Mouse (Mus musculus) right cerebral cortex, postnatal 25 days (tissue): ENCODE results near the gene Timm8a2.

Source experiments
- DNase-seq: peaks from one replicate; pipeline ENCODE4 v3.0.0; 2022

The Timm8a2 gene

DNA sequence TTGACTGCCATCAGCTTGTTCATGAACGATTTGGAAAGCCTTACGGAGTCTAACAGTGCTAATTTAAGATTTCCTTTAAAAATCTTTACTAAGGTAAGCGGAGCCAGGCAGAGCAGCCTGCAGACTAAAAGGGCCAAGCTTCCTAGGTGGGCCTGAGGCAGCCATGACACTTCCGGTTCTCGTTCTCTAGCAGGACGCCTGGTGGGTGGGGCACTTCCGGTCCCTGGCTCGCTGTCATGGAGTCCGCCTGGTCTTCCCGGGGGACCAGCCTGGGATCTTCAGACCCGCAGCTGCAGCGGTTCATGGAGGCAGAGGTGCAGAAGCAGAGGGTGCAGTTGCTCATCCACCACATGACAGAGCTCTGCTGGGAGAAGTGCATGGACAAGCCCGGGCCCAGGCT, at the start of gene Timm8a2:
TSS of gene Timm8a2 (plus strand) at position 224 of the 400 bp plus-strand sequence.
- no peak for DNase-seq

DNA sequence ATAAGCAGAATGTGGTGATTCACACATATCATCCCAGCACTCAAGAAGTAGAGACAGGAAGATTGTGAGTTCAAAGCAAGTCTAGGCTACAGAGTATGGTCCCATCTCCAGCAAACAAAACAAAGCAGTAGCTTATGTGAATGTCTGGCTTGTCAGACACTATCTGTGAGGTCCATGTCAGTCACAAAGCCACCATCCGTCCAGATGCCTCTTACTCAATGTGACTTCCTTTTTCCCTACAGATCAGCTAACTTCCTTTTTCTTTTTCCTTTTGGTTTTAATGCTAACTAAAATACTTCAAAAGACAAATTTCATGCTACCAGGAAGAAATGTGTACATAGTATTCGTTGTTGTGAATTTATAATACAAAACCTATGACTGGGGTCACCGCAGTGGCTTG, 49.0 kb upstream of the Timm8a2 start:
- no peak for DNase-seq

DNA sequence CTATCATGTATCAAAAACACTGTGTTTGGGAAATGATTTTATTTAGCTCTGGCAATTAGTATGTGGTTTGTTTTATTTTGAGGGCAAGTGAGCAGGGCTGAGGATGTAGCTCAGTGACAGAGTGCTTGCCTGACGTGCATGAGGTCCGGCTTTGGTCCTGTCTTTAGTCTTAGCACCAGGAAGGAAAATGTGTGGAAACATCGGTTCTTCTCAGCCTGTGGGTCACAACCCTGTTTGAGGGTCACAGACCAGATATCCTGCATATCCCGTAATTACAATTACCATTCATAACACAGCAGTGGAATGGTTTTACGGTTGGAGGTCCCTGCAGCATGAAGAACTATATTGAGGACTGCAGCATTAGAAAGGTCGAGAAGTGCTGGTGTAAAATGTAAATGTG, 48.4 kb upstream of the Timm8a2 start:
- no peak for DNase-seq

DNA sequence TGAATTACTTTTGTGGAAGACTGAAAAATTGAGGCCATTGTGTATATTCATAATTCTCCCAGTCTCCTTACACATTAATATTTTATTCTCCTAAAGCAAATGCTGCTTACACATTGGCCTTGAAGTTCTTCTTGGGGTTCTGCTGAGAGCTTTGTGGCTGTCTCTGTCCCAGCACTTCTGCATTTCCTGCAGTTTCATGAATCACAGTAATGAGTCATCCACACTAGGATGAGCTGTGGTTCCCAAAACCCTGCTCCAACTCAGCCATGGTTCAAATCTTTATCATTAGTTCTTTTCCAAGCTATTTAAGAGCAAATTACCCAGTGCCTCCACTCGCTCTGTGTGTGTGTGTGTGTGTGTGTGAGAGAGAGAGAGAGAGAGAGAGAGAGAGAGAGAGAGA, 47.2 kb upstream of the Timm8a2 start:
- no peak for DNase-seq

- no peak for DNase-seq
These were observed 46.8 kb upstream of the Timm8a2 start for GRCm38 (mm10) chr14:121987691-121988090.

- DNase-seq, result no peak
These were observed 45.1 kb upstream of the Timm8a2 start for GRCm38 (mm10) chr14:121989331-121989730.

DNA sequence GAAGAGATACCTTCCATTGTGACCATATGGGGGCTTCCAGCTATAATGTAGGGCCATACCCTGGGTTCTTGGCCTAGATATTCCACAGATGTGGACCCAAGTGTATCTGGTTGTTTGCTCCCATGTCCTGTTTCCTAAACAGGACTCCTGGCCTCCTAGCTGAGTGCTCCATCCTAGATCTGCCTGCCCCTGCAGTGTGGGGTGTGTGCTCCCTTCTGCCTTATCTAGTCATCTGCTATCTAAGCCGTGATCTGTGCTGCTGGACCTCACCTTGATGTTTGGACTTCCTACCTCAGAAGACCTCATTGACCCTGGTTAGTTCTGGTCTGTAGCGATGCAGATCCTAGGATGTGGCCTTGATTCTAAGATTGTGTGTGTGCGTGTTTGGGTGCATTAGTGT, 44.6 kb upstream of the Timm8a2 start:
- no peak for DNase-seq

DNA sequence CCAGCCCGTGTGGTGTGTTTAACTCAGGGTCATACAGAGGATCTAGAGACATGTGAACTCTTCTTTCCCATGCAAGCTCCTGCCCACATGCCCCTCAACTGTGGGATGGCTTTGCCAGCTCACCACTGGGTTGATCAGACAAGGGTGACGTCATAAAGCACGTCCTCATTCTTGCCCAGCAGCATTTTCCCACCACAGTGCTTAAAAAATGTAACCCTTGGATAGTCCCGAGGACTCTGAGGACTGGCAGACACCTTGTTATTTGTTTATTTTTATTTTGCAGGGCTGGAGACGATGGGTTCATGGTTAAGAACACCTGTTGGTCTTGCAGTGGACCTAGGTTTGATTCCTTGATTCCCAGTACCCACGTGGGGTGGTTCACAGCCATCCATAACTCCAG, 43.6 kb upstream of the Timm8a2 start:
- DNase-seq, result no peak

DNA sequence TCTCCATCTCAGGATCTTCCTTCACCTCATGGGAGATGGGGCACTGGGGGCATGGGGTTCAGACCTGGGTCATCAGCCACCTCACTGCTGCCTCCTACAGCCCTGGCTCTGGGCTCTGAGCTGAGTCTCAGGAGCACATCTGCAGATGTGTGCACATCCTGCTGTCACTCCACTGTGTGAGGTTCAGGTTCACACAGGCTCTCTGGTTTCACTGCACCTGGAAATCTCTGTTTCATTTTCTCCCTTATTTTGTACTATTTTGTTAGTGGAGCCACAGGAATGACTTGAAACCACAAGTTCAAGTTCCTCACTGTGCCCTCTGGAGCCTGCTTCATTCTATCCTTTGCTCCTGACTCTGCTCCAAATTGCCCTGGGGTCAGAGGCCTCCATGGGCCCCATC, 42.6 kb upstream of the Timm8a2 start:
- no peak for DNase-seq

DNA sequence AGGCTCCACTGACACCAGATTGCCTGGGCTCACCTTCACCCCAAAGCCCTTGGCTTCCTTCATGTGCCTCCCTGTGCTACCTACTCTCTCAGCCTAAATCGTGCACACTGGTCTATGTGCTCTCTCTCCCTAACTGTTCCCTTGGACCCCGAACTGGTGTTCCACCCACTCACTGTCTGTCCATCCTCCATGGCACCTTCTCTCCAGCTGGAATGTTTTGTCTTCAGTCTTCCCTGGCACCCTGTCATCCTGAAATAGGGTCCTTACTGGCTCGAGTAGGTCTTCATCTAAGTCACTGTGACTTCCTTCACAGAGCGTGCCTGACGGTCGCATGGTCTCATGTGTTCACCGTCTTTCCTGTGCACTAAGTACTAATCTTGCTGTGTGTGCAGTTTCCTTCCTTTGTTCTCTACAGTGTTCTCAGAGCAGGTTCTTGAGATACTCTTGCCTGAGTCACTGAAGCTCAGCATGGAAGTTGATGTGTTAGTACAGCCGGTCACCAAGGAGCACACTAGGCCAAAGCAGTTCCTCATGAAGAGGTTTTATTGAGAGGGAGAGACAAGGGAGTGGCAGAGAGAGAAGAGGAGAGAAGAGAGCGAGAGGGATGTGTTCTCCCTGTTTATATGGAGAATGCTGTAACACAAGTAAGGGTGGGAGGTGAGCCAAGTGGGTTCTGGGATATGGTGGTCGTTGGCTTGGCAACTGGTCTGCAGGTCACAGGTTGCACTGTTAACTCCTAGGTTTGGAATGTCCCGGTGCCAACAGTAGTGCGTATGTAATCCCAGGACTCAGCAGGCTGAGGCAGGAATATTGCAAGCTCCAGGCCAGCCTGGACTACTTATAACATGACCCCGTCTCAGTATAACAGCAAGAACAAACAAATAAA, 41.8 kb upstream of the Timm8a2 start:
- no peak for DNase-seq

DNA sequence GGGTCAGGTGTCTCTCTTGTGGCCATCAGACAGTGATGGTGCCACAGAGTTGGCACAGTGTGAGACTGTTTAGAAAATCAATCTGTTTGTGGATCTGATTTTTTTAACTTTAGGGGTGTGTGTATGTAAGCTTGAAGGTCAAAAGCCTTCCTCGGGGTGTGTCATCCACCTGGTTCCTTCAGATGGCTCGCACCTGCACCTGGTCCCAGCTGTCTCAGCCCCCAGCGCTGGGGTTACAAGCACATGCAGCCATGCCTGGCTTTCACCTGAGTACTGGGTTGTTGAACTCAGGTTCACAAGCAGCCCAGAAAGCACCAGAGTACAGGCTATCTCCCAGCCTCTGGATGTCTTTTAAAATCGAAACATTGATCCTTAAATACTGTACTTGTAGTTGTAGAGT, 40.9 kb upstream of the Timm8a2 start:
- DNase-seq, result no peak

GRCm38 (mm10) chr14:121994171-121994700, 40.2 kb upstream of the Timm8a2 start:
- DNase-seq, result no peak

- no peak for DNase-seq
These were observed 39.5 kb upstream of the Timm8a2 start for GRCm38 (mm10) chr14:121994846-121995556.

DNA sequence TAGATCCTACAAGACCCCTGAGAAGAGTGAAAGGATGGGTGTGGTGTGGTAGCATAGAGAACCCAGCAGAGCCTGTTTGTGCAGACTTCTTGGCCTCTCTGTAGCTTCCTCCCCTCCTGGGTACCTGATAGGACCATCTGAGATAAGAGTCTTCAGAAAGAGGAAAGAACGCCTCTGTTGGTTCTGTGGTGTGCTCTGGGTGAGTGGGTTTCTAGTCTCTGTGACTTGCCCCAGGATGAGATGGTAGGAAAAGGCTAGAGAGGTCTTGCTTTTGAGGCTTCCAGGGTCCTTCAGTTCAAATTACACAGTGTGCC, 39.0 kb upstream of the Timm8a2 start:
- DNase-seq, result no peak

DNA sequence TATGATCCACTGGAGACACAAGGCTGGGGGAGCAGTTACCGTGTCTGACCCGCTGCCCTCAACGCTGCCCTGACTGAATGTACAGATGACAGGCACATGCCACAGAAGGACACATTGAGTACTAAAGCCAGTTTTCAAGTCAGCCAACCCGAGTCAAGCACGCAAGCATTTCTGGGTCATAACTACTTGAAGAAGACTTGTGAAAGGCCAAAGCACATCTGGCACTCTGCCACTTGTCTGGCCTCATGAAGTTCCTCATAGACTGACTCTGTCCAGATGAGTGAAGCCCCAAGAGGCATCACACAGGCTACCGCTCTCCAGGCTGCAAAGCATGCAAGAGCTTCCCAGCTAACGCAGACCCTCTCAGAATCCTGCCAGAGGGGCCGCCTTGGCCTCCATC, 37.7 kb upstream of the Timm8a2 start:
- no peak for DNase-seq

DNA sequence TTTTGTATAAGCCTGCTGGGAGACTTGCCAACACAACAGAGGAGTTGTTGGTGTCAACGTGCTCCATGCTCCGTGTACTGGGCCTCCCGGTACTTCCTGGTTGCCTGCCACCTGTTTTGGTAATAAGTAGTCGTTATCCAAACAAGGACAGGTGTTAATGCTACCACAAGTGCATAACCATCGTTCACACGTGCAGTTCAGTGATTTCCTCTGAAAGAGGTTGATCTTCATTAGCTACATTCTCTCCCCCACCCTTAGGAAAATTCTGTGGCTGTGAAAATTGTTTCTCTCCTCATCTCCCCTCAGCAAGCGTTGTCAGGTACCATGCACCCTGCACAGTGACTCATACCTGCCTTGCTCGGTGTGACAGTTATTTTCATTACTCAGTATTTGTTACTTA, 35.0 kb upstream of the Timm8a2 start:
- no peak for DNase-seq

DNA sequence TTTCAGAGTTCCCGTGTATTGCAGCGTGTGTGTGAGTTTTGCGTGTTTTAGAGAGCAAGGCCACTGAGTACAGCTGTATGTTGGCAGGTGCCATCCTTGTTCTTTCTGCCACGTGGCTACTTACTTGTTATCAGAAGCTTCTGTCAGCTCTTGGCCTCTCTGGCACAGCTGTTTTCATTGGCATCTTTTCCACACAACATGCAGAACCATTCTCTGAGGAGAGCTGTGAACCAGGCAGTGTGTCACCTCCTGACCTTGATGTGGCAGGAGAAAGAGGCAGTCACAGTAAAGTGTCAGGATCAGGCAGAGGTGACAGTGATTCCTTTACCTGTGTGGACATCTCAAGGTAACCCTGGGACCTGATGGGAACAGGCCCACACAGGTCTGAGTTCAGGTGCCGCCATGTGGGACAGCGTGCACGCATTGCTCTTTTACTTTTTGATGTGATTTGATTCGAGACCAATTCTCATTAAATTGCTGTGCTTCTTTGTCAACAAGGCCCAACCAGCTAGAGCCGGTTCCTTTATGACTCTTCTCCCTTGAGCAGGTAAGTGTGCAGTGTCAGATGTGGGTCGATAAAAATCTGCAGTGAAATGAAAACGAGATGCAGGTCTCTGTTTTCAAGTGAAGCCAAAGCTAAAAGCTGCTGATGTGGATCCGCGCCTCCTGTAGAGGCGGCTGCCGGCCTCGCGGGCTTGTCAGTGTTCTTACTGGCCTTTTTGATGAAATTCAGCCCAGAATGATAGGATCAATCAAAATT, 33.9 kb upstream of the Timm8a2 start:
- no peak for DNase-seq

GRCm38 (mm10) chr14:122002224-122002623, 32.2 kb upstream of the Timm8a2 start:
- no peak for DNase-seq

DNA sequence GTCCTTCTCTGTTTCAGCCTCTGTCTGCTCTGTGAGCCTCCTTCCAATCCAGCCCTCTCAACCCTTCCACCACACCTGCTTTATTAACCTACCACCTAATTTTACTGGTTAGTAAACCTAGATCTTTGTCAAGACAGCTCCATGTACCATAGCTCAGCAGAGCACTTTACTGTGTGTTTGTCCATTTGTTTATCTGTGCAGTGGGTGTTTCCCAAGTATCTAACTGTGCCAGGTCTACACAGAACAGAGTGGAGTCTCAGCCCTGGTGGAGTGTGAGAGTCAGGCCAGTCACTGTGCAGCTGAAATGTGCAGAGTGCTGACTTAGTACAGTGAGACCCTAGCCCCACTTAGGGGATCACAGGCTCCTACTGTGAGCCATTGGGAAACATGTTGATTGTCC, 30.7 kb upstream of the Timm8a2 start:
- DNase-seq, result no peak

GRCm38 (mm10) chr14:122008261-122008660, 26.2 kb upstream of the Timm8a2 start:
- no peak for DNase-seq

GRCm38 (mm10) chr14:122009502-122009901, 25.0 kb upstream of the Timm8a2 start:
- no peak for DNase-seq

DNA sequence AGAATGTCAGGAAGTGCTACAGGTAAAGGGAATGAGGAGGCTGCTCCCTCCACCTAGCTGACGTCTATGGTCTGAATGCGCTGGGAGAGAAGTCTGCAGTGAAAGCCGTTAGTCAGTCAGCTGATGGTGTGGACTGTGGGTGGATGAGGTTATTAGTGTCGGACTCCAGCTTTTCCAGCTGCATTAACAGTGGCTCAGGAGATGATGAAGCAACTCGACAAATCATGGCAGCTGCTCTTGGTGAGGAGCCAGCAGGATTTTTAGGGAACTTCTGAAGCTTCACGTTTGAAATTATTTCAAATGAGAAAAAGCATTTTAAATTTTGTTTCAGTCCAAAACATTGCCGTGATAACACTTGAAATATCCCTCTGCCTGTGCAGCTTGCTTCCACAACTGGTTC, 24.2 kb upstream of the Timm8a2 start:
- DNase-seq, result no peak

- DNase-seq, result no peak
These were observed 22.7 kb upstream of the Timm8a2 start for GRCm38 (mm10) chr14:122011768-122012167.

GRCm38 (mm10) chr14:122012193-122012592, 22.3 kb upstream of the Timm8a2 start:
- DNase-seq, result no peak
